Mouse (Mus musculus) olfactory bulb, adult 2 months (tissue): Measurements from ENCODE around the gene Atp7a. TPM values are rescaled to one million over a fixed set of nuclear protein-coding genes. Genes with fewer than 3 reads are reported as not detected.

ENCODE experiments used
- H3K27ac ChIP-seq: fragments of 200-500 bp; 2 replicates; pipeline ENCODE4 v1.5.1; 2012; ENCODE audit warnings: low read depth, low read length; ENCODE audit not compliant: insufficient read depth
- H3K4me1 ChIP-seq: fragments of 200-500 bp; 2 replicates; pipeline ENCODE4 v1.6.1; 2012; ENCODE audit warnings: low read length; ENCODE audit not compliant: control insufficient read depth, insufficient read depth
- H3K4me3 ChIP-seq: fragments of 200-500 bp; 2 replicates; pipeline ENCODE4 v1.5.1; 2012; ENCODE audit warnings: mild to moderate bottlenecking, low read depth, low read length, moderate library complexity; ENCODE audit not compliant: insufficient read depth
- CTCF ChIP-seq: fragments of 200-500 bp; IDR thresholded peaks from 2 replicates; pipeline ENCODE4 v1.5.1; 2012; ENCODE audit warnings: low read depth, mild to moderate bottlenecking, low read length, moderate library complexity; ENCODE audit not compliant: insufficient read depth
- POLR2A ChIP-seq: fragments of 200-500 bp; IDR thresholded peaks from 2 replicates; pipeline ENCODE4 v1.6.1; 2012; ENCODE audit warnings: mild to moderate bottlenecking, low read depth, low read length, moderate library complexity; ENCODE audit not compliant: insufficient read depth
- WGBS: fragments of 180-500 bp; shearing (Covaris S2); methylation state at CpG from one replicate; pipeline ENCODE4 v1.1.7; 2018; 5-methylcytosine and 5-hydroxymethylcytosine counted together
- polyA plus RNA-seq: library from polyadenylated mRNA; stranded (reverse); fragments of >200 nt; gene quantifications from 2 replicates; pipeline ENCODE4 v1.2.4, GENCODE M21; 2012; ENCODE audit warnings: low replicate concordance; ENCODE audit not compliant: missing spikeins, insufficient read depth, insufficient read length

Atp7a gene
- polyA plus RNA-seq, 1 experiment: not detected

DNA sequence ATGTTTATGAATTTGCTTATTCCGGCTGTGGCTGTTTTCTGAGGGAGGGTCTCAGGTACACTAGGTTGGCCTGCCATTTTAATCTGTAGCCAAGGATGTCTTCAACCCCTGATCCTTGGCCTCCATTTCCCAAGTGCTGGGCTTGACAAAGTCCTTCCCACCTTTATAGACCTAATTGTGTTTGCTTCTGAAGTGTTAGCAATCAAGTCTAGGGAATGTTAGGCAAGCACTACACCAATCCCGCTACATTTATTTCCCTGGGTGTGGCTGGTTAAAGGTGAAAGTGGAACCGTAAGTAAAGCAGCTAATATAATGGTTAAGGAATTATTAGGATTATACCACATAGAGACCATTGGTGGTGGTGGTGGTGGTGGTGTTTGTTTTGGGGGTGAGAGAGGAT is 10.0 kb upstream of the Atp7a start:
- H3K4me3 ChIP-seq: no peak overlapping the region
- WGBS: 82% methylated on average over 3 of the region's 3 CpGs
- no peak overlapping the region for H3K27ac ChIP-seq
- H3K4me1 ChIP-seq: no peaks in the 10 kb centered on the region
- no peak for TF ChIP-seq POLR2A
- no peak for TF ChIP-seq CTCF

DNA sequence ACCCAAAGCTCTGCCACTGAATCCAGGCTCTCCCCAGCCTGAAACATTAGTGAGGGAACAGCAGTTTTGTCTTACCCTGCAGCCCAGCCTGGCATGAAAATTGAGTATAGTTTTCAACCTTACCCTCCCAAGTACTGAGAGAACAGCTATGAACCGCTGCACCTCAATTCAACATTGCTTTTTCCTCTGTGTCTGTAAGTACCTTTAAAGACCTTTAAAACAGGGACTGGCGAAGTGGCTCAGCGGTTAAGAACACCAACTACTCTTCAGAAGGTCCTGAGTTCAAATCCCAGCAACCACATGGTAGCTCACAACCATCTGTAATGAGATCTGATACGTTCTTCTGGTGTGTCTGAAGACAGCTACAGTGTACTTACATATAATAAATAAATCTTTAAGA is 9.6 kb upstream of the Atp7a start:
- TF ChIP-seq POLR2A: no peak
- TF ChIP-seq CTCF: no peak
- H3K4me3 ChIP-seq: no peak overlapping the region
- 77% methylated on average over 4 of the region's 4 CpGs for WGBS
- no peaks in the 10 kb centered on the region for H3K4me1 ChIP-seq
- no peak overlapping the region for H3K27ac ChIP-seq

- TF ChIP-seq POLR2A (no peak), CTCF (no peak)
- WGBS: 20% methylated on average over 8 of the region's 8 CpGs
- peak overlapping the region; percentile 78 for H3K4me3 ChIP-seq
- no peaks in the 10 kb centered on the region for H3K4me1 ChIP-seq
- H3K27ac ChIP-seq: peak overlapping the region; percentile 27; the same call in 1 of the 2 replicates
These were observed 233 bp downstream of the Atp7a start for GRCm38 (mm10) chrX:106027343-106027674.

GRCm38 (mm10) chrX:106030176-106030575 is 3.1 kb downstream of the Atp7a start:
- Histone ChIP-seq H3K27ac (no peak overlapping the region), H3K4me1 (no peaks in the 10 kb centered on the region), H3K4me3 (no peak overlapping the region)
- 79% methylated on average over 5 of the region's 5 CpGs for WGBS
- TF ChIP-seq CTCF (no peak), POLR2A (no peak)

DNA sequence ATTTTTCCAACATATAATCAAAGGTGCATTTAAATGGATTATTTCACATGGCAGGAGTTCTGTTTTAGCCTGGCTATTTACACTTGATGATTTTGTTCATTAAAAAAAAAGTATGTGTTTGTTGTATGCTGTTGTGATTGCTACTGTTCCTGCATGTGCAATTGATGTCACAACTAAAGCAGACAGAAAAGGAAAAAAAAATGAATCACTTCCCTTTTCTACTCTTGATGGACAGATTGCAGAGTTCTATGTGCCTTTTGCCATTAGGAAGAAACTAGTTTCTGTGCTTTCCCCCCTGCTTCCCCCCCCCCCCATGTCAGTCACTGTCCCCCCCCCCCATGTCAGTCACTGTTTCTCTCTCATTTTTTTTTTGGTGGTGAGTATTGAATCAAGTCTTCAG is 4.0 kb downstream of the Atp7a start:
- no peak overlapping the region for H3K4me3 ChIP-seq
- H3K27ac ChIP-seq: no peak overlapping the region
- TF ChIP-seq CTCF (no peak), POLR2A (no peak)
- no peaks in the 10 kb centered on the region for H3K4me1 ChIP-seq

DNA sequence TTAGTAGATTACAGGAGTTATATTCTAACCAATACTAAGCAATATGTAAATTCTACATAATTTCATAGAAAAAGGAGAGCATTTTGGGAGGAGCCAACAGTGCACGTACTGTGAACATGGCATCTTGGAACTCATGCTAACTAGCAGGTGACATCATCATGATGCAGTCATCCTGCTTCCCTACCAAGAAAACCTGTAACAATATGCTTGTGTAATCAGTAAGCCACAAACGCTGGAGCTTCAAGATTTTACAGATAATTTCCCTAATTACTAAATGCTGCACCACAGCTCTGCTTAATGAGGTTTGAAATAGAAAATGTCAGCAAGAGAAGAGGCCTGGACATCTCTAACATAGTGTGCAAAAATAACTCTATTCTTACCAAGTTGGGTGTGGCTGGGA is 8.7 kb downstream of the Atp7a start:
- 46% methylated on average over 2 of the region's 2 CpGs for WGBS
- Histone ChIP-seq H3K27ac (no peak overlapping the region), H3K4me1 (no peaks in the 10 kb centered on the region), H3K4me3 (no peak overlapping the region)
- TF ChIP-seq CTCF (no peak), POLR2A (no peak)

GRCm38 (mm10) chrX:106037185-106037752 is 10.2 kb downstream of the Atp7a start:
- WGBS: 75% methylated on average over 3 of the region's 3 CpGs
- Histone ChIP-seq H3K27ac (no peak overlapping the region), H3K4me1 (no peaks in the 10 kb centered on the region), H3K4me3 (no peak overlapping the region)
- TF ChIP-seq POLR2A (no peak), CTCF (no peak)

DNA sequence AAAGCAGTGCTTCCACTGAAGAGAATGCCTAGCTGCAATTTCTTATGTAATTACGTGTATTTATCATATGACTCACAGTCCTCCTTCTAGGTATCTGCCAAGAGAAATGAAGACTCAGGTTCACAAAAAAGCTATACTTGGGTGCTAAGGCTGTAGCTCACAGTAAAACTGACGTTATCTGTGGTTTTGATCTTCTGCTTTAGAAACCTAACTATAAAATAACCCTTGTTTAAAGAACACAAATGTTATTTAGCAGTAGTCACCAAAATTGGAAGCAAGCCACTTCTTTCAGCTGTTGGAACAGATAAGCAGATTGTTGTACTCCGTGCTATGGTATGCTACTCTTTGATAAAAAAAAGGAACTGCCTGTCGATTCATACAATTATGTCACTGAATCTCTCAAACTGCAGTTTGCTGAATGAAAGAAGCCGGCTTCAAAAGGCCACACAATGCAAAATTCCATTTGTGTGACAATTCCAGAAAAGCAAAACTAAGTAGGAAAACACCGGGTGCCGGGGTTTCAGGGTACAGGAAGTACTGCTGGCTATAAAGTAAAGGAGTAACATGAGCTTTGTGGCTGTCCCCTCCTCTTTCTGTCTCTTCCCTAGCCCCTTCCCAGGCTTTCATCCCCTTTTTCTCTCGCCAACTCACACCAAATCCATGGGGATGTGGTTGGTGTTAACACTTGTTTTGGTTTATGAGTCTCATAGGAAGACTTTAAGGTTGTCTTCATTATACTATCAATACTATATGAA is 17.0 kb downstream of the Atp7a start:
- TF ChIP-seq CTCF: no peak
- TF ChIP-seq POLR2A: no peak
- Histone ChIP-seq H3K4me1 (no peaks in the 10 kb centered on the region), H3K27ac (no peak overlapping the region), H3K4me3 (no peak overlapping the region)
- WGBS: 27% methylated on average over 8 of the region's 8 CpGs

- Histone ChIP-seq H3K4me3 (no peak overlapping the region), H3K27ac (no peak overlapping the region), H3K4me1 (no peaks in the 10 kb centered on the region)
- 84% methylated on average over 2 of the region's 2 CpGs for WGBS
- no peak for TF ChIP-seq CTCF
- no peak for TF ChIP-seq POLR2A
These were observed 18.4 kb downstream of the Atp7a start for GRCm38 (mm10) chrX:106045455-106045854.
